Mouse (Mus musculus) C2C12 (cell line): ENCODE data around the gene Cplx3. TPM values are rescaled to one million over a fixed set of nuclear protein-coding genes. Genes with fewer than 3 reads are reported as not detected.

Experiments
- H3K27me3 ChIP-seq: one replicate; pipeline ENCODE4 v1.6.1; 2011; ENCODE audit not compliant: control insufficient read depth, insufficient read depth, insufficient read length
- H3K36me3 ChIP-seq: one replicate; pipeline ENCODE4 v1.6.1; 2011; ENCODE audit not compliant: control insufficient read depth, insufficient read depth
- H3K4me3 ChIP-seq: one replicate; pipeline ENCODE4 v1.5.1; 2011; ENCODE audit warnings: mild to moderate bottlenecking, control low read depth; ENCODE audit not compliant: poor library complexity, insufficient read depth, severe bottlenecking
- H3K79me2 ChIP-seq: one replicate; pipeline ENCODE4 v1.6.1; 2011; ENCODE audit not compliant: control insufficient read depth, insufficient read depth
- H3K79me3 ChIP-seq: one replicate; pipeline ENCODE4 v1.6.1; 2011; ENCODE audit warnings: low read depth, control low read depth
- H3ac ChIP-seq: one replicate; pipeline ENCODE3; 2011; ENCODE audit warnings: low read depth; ENCODE audit not compliant: control insufficient read depth, insufficient read length
- CEBPB ChIP-seq: IDR thresholded peaks from one replicate; pipeline ENCODE4 v1.6.1; 2011; ENCODE audit warnings: low read depth, mild to moderate bottlenecking, control low read depth, moderate library complexity
- CTCF ChIP-seq: IDR thresholded peaks from one replicate; pipeline ENCODE4 v1.5.1; 2011; ENCODE audit not compliant: control insufficient read depth, insufficient read depth, insufficient read length
- FOSL1 ChIP-seq: IDR thresholded peaks from one replicate; pipeline ENCODE4 v1.8.0; 2011; ENCODE audit warnings: mild to moderate bottlenecking, low read length; ENCODE audit not compliant: poor library complexity, insufficient read depth, severe bottlenecking
- MAX ChIP-seq: IDR thresholded peaks from one replicate; pipeline ENCODE4 v1.6.1; 2011; ENCODE audit warnings: mild to moderate bottlenecking, control low read depth
- MYOD1 ChIP-seq: IDR thresholded peaks from one replicate; pipeline ENCODE4 v1.6.1; 2011; ENCODE audit warnings: low read depth; ENCODE audit not compliant: control insufficient read depth, insufficient read length
- MYOG ChIP-seq: IDR thresholded peaks from one replicate; pipeline ENCODE4 v1.6.1; 2011; ENCODE audit not compliant: control insufficient read depth, insufficient read length; ENCODE audit errors: extremely low read depth
- USF1 ChIP-seq: IDR thresholded peaks from one replicate; pipeline ENCODE4 v1.6.1; 2011; ENCODE audit warnings: low read depth, mild to moderate bottlenecking, control low read depth, moderate library complexity
- polyA plus RNA-seq: library from polyadenylated mRNA; unstranded; fragments of >200 nt; fragmentation: generic; extraction: Trizol; gene quantifications from one replicate; pipeline ENCODE4 v1.2.1, GENCODE M21; 2012; ENCODE audit warnings: missing spikeins

The Cplx3 gene
- polyA plus RNA-seq, 1 experiment: 0.06 TPM

DNA sequence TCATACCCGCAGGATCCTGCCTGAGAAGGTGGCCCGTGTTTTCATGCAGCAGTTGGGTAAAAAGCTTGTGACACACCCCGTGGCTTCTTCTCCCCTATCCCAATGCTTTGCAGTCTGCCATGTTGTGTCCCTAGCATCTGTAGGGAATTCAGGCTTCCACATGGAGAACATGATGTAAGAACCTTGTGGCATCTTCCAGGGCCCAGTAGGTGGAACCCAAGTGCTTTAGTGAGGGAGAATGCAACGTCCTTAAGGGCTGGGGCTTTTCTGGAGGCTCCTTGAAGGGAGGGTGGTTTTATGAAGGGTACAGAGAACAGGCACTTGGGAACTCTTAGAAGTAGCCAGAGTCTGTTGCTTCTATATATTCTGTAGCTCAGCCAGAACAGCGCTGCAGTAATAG lies 15.4 kb downstream of the Cplx3 start:
- Histone ChIP-seq H3ac (peak overlapping the region; percentile 18), H3K27me3 (no peaks in the 10 kb centered on the region), H3K36me3 (peaks cover 12% of the 10 kb centered on the region), H3K79me2 (peaks cover 17% of the 10 kb centered on the region), H3K4me3 (no peak overlapping the region), H3K79me3 (no peaks in the 10 kb centered on the region)
- no peak for TF ChIP-seq USF1
- peak; percentile 58 for TF ChIP-seq MAX
- no peak for TF ChIP-seq MYOG
- peak; percentile 42 for TF ChIP-seq CTCF
- TF ChIP-seq MYOD1: no peak
- TF ChIP-seq FOSL1: no peak

DNA sequence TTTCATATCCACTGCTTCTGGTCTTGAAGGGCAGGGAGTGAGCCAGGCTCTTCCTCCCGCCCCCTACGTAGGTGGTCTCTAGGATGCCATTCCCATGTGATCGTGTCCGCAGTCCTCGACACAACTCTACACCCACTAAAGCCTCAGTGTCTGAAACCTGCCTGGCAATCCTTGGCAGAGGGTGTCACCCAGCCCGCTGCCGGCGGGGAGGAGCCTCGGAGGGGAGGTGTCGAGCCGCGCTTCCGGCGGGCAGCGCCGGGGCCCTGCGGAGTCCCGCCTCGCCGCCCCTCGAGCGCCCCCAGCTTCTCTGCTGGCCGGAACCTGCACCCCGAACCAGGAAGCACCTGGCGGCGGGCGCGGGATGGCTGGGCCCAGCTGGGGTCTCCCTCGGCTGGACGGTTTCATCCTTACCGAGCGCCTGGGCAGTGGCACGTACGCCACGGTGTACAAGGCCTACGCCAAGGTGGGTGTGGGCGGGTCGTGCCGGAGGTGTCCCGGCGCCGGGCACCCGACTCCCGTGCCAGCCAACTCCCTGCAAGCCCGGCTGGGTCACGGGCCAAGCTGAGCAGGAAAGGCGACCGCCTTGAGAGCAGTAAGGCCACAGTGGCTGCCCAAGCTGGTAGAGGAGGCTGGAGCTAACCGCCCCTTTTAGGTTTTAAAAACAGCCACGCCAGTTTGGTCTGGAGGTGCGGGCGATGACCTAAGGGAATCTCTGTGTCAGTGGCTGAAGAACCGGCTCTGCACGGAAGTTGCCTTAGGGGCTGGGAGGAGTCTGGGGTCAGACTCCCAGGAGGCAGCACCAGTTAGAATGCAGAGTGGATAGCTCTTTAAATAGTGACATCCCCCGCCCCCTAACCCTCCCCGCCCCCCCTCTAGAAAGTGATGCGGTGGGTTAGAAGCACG lies 16.6 kb downstream of the Cplx3 start, which contains the start of gene Ulk3:
Gene Ulk3 (plus strand): TSS at position 229 of the 903 bp plus-strand sequence.
- Histone ChIP-seq H3ac (peak within 1 kb of the TSS; percentile 87), H3K4me3 (peak within 1 kb of the TSS; percentile 51), H3K79me3 (no peaks in the 10 kb centered on the region), H3K27me3 (no peaks in the 10 kb centered on the region), H3K36me3 (peaks cover 4% of the 10 kb centered on the region), H3K79me2 (peaks cover 17% of the 10 kb centered on the region)
- TF ChIP-seq USF1 (no peak), MAX (peak; percentile 23), FOSL1 (no peak), MYOD1 (no peak), CTCF (peak; percentile 41), CEBPB (no peak), MYOG (no peak)

DNA sequence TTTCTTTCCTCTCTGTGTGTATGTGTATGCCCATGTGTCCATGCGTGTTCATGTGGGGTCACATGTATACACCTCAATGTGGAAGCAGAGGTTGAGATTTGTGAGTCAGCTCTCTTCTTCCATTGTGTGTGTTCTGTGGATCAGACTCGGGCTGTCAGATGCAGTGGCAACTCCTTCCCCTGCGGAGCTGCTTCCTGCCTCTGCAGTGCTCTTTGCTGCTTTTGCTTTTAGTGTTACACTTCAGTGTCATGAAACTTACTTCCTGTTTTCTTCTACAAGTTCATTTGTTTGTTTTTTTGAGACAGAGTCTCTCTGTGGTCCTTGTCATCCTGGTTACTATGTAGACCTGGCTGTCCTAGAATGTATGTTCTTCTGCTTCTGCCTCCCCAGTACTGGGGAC lies 21.1 kb downstream of the Cplx3 start:
- Histone ChIP-seq H3K79me2 (peaks cover 1% of the 10 kb centered on the region), H3K79me3 (no peaks in the 10 kb centered on the region), H3ac (no peak overlapping the region), H3K36me3 (peaks cover 21% of the 10 kb centered on the region), H3K27me3 (no peaks in the 10 kb centered on the region), H3K4me3 (no peak overlapping the region)
- TF ChIP-seq FOSL1 (no peak), MAX (no peak), MYOG (no peak), USF1 (no peak), CEBPB (no peak), CTCF (no peak), MYOD1 (no peak)

DNA sequence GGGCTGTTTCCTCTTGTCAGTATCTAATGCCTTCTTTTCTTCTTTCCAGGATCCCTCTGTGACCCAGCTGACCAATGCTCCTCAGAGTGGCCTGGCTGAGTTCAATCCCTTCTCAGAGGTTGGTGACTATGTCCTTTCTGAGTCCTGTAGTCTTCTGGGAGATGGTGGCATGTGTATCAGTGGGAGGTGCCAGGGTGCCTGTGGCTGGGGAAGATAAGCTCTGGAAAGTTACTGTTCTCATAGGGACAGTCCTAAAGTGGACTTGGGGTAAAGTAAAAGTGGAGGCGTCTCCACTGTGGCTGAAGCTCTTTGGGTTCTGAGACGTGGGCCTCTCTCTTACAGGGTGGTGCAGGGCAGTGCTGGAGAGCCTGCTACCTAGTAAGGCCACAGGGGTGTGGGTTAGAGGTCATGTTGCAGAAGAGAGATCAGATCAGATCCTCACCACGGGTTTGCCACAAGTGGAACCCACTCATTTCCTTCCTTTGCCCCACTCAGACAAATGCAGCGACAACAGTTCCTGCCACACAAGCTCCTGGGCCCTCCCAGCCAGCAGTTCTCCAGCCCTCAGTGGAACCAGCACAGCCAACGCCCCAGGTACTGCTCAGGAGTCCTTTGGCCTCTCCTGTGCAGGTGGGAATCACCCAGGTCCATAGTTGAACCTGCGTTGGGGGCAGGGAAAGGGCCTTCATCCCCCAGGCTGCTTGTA lies 28.8 kb downstream of the Cplx3 start:
- H3K4me3 ChIP-seq: no peak overlapping the region
- no peak for TF ChIP-seq MYOD1
- no peak for TF ChIP-seq CTCF
- no peak for TF ChIP-seq MAX
- TF ChIP-seq MYOG: no peak
- TF ChIP-seq CEBPB: no peak
- TF ChIP-seq USF1: no peak
- no peak for TF ChIP-seq FOSL1
- no peak overlapping the region for H3ac ChIP-seq
- H3K36me3 ChIP-seq: peaks cover 12% of the 10 kb centered on the region
- no peaks in the 10 kb centered on the region for H3K79me3 ChIP-seq
- no peaks in the 10 kb centered on the region for H3K79me2 ChIP-seq
- no peaks in the 10 kb centered on the region for H3K27me3 ChIP-seq

DNA sequence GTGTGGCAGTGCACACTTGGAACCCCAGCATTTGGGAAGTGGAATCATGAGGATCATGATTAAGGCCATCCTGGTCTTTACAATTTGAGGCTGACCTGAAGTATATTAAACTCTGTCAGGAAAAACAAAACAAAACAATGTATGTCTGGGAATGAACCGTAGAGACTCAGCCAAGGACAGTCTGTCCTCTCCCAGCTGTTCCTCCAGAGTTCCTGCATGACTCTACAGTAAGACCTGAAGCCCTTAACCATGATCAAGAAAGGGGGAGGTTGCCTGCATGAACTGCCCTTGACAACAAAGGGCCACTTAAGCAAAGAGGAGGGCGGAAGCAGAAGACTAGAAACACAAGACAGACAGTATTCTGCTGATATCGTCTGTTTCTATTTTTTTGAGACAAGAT lies 30.5 kb downstream of the Cplx3 start:
- TF ChIP-seq MYOD1 (no peak), USF1 (no peak), CTCF (no peak), MAX (no peak), MYOG (no peak), FOSL1 (no peak), CEBPB (no peak)
- Histone ChIP-seq H3K4me3 (no peak overlapping the region), H3K79me2 (no peaks in the 10 kb centered on the region), H3K79me3 (no peaks in the 10 kb centered on the region), H3K27me3 (no peaks in the 10 kb centered on the region), H3K36me3 (peaks cover 5% of the 10 kb centered on the region), H3ac (no peak overlapping the region)
